Mouse (Mus musculus) cortical plate, adult 2 months (tissue): Measurements from ENCODE around the gene Spata2l.

ENCODE experiments used
- CTCF ChIP-seq: fragments of 200-500 bp; IDR thresholded peaks from 2 replicates; pipeline ENCODE4 v1.5.1; 2011; ENCODE audit warnings: mild to moderate bottlenecking, control low read depth, low read length; ENCODE audit not compliant: insufficient read depth; ENCODE audit errors: extremely low read depth
- POLR2A ChIP-seq: fragments of 200-500 bp; IDR thresholded peaks from 2 replicates; pipeline ENCODE4 v1.6.1; 2011; ENCODE audit warnings: mild to moderate bottlenecking, low read length, control low read depth; ENCODE audit not compliant: insufficient read depth; ENCODE audit errors: extremely low read depth

GRCm38 (mm10) chr8:123224278-123225266, 11.5 kb downstream of the Spata2l start, which contains the start of gene Cdk10:
- TF ChIP-seq POLR2A = peak; percentile 99
- no peak for TF ChIP-seq CTCF
